Mouse (Mus musculus) midbrain, embryonic 15.5 days (tissue): Measurements from ENCODE around the gene Nfix. TPM values are rescaled to one million over a fixed set of nuclear protein-coding genes. Genes with fewer than 3 reads are reported as not detected.

Experiments used
- ATAC-seq: fragments of 200-750 bp; cut with Nextera tagmentation; replicated peaks from 2 replicates; pipeline ENCODE4 v1.8.0; 2017; ENCODE audit warnings: moderate TSS enrichment
- H3K27ac ChIP-seq: fragments of 300-500 bp; sonication (generic); 2 replicates; pipeline ENCODE4 v1.5.1; 2015; ENCODE audit warnings: mild to moderate bottlenecking, inconsistent platforms
- H3K27me3 ChIP-seq: fragments of 300-500 bp; sonication (generic); replicated peaks from 2 replicates; pipeline ENCODE4 v1.6.1; 2015; ENCODE audit warnings: inconsistent platforms
- H3K36me3 ChIP-seq: fragments of 300-500 bp; sonication (generic); replicated peaks from 2 replicates; pipeline ENCODE4 v1.6.1; 2015; ENCODE audit warnings: inconsistent platforms
- H3K4me1 ChIP-seq: fragments of 300-500 bp; sonication (generic); 2 replicates; pipeline ENCODE4 v1.6.1; 2015; ENCODE audit warnings: inconsistent platforms
- H3K4me2 ChIP-seq: fragments of 300-500 bp; sonication (generic); 2 replicates; pipeline ENCODE4 v1.6.1; 2015; ENCODE audit warnings: inconsistent platforms, mild to moderate bottlenecking, moderate library complexity
- H3K4me3 ChIP-seq: fragments of 300-500 bp; sonication (generic); 2 replicates; pipeline ENCODE4 v1.5.1; 2015; ENCODE audit warnings: mild to moderate bottlenecking, inconsistent platforms
- H3K9ac ChIP-seq: fragments of 300-500 bp; sonication (generic); 2 replicates; pipeline ENCODE4 v1.6.1; 2015; ENCODE audit warnings: mild to moderate bottlenecking, inconsistent platforms
- H3K9me3 ChIP-seq: fragments of 300-500 bp; sonication (generic); 2 replicates; pipeline ENCODE4 v1.6.1; 2016; ENCODE audit warnings: inconsistent platforms
- WGBS: fragments of 180-500 bp; shearing (Covaris S2); methylation state at CpG from one replicate; pipeline ENCODE4 v1.1.7; 2015; ENCODE audit warnings: mixed read lengths; 5-methylcytosine and 5-hydroxymethylcytosine counted together
- polyA plus RNA-seq: library from polyadenylated mRNA; unstranded; fragments of >200 nt; fragmentation: Nextera tagmentation; extraction: Ambion mirVana; gene quantifications from 2 replicates; pipeline ENCODE4 v1.2.1, GENCODE M21; 2015

Nfix gene
- polyA plus RNA-seq, 1 experiment from 2014 or later: 48.6 TPM

DNA sequence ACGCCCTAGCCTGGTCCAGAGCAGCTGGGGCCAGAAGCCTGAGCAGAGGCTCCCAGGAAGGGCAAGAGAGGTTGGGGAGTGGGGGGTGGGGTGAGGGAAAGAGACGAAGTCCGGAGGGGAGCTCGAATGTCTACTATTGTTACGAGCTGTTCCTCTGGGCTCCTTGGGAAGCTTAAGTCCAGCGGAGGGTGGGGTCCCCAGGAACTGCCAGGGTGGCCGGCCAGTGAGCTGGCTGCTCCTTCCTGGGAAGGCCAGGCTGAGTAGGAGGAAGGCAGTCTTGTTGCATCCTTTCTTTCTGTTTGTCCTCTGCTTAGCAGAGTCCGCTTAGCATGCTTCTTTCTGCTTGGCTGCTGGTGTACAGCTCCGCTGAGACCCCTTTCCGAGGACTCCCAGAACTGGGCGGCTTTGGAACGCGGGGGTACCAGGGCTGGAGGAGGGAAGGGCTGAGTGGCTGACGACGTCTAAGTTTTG, 92.0 kb downstream of the Nfix start:
- Histone ChIP-seq H3K27me3 (peaks cover 45% of the 10 kb centered on the region), H3K9me3 (no peaks in the 10 kb centered on the region), H3K9ac (no peak overlapping the region), H3K36me3 (no peaks in the 10 kb centered on the region), H3K4me2 (peak overlapping the region; percentile 23; the same call in 1 of the 2 replicates), H3K4me1 (peaks cover 72% of the 10 kb centered on the region), H3K4me3 (no peak overlapping the region), H3K27ac (peak overlapping the region; percentile 75)
- WGBS: 2% methylated on average over 15 of the region's 15 CpGs
- ATAC-seq: no peak

- Histone ChIP-seq H3K27ac (peak overlapping the region; percentile 75), H3K4me2 (peak overlapping the region; percentile 27), H3K4me3 (no peak overlapping the region), H3K9me3 (no peaks in the 10 kb centered on the region), H3K36me3 (no peaks in the 10 kb centered on the region), H3K4me1 (peaks cover 67% of the 10 kb centered on the region), H3K9ac (no peak overlapping the region), H3K27me3 (peaks cover 53% of the 10 kb centered on the region)
- 8% methylated on average over 22 of the region's 22 CpGs for WGBS
- no peak for ATAC-seq
Measured at GRCm38 (mm10) chr8:84707267-84707883, 92.8 kb downstream of the Nfix start.

GRCm38 (mm10) chr8:84706610-84707266, 93.4 kb downstream of the Nfix start:
- H3K9ac ChIP-seq: no peak overlapping the region
- H3K9me3 ChIP-seq: no peaks in the 10 kb centered on the region
- H3K4me2 ChIP-seq: peak overlapping the region; percentile 27
- 6% methylated on average over 41 of the region's 45 CpGs for WGBS
- no peak overlapping the region for H3K4me3 ChIP-seq
- peaks cover 59% of the 10 kb centered on the region for H3K27me3 ChIP-seq
- ATAC-seq: no peak
- peaks cover 61% of the 10 kb centered on the region for H3K4me1 ChIP-seq
- no peaks in the 10 kb centered on the region for H3K36me3 ChIP-seq
- peak overlapping the region; percentile 75 for H3K27ac ChIP-seq

DNA sequence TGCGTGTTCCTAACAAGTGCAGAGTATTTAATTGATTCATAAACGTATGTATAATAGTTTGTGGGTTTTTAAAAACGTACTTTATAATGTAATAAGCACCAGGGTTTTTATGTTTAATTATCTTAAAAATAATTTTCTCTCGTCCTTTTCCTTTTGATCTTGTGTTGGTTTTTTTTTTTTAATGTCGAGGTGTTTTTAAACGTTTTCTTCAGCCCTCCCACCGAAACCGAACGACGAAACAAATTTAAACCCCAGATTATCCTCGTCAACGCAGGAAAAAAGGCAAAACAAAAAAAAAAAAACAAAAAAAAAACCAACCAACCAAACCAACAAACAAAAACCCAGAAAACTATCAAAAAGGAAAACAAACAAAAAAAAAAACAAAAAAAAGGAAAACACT, 94.2 kb downstream of the Nfix start:
- H3K9ac ChIP-seq: no peak overlapping the region
- no peaks in the 10 kb centered on the region for H3K36me3 ChIP-seq
- H3K27me3 ChIP-seq: peaks cover 67% of the 10 kb centered on the region
- peak overlapping the region; percentile 75; the same call in 1 of the 2 replicates for H3K27ac ChIP-seq
- 4% methylated on average over 12 of the region's 12 CpGs for WGBS
- no peaks in the 10 kb centered on the region for H3K9me3 ChIP-seq
- peak overlapping the region; percentile 13 for H3K4me3 ChIP-seq
- H3K4me1 ChIP-seq: peaks cover 58% of the 10 kb centered on the region
- H3K4me2 ChIP-seq: peak overlapping the region; percentile 36
- no peak for ATAC-seq

DNA sequence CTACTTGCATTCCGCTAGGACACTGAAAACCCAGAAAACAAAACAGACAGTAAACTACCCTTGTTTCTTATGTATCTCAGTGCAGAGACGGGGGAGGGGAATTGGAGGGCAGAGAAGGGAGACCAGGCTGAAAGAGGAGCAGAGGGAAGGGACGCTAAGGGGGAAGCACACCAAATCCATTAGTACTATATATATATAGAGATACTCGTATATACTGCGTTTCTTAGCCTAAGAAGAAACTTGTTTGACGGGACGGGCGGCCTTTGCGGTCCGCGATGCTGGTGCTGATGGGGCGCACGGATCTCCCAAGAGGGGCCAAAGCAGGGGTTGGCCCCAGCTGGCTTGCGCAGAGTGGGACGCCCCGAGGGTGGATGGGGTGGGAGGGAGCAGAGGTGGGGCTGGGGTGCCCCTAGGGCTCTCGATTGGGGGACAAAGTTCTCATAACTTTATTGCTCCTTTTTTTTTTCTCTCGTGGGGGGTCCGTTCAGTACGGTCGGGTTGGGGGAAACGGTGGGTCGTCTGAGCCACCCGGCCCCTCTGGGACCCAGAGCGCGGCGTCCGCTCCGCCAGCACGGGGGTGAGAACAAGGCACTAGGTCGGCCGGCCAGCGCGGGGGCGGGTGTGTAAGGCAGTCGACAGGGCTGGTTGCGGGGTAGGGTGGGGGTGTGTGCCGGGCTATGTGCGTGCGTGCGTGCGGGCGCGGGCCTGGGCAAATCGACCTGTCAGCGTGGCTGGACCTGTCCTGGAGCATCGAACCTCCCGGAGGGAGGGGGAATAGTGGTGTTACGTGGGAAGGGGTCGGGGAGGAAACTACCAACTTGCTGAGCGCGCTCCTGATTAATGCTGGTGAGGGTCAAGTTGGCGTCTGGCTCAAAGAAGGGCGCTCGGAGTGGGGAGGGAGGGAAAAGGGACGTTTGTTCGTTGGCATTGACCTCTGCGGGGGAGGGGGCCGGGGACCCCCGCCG, 95.0 kb downstream of the Nfix start:
- Histone ChIP-seq H3K36me3 (no peaks in the 10 kb centered on the region), H3K4me3 (peak overlapping the region; percentile 13), H3K27me3 (peaks cover 68% of the 10 kb centered on the region), H3K9ac (no peak overlapping the region), H3K9me3 (no peaks in the 10 kb centered on the region), H3K27ac (peak overlapping the region; percentile 61), H3K4me2 (peak overlapping the region; percentile 36), H3K4me1 (peaks cover 55% of the 10 kb centered on the region)
- no peak for ATAC-seq
- under 1% methylated on average over 59 of the region's 61 CpGs for WGBS

- peaks cover 68% of the 10 kb centered on the region for H3K27me3 ChIP-seq
- 0 out of 2 replicates have a peak overlapping the region, but pooled peaks have one; percentile 9 for H3K4me3 ChIP-seq
- no peak overlapping the region for H3K9ac ChIP-seq
- ATAC-seq: no peak
- H3K4me1 ChIP-seq: peaks cover 48% of the 10 kb centered on the region
- no peaks in the 10 kb centered on the region for H3K9me3 ChIP-seq
- peak overlapping the region; percentile 36; the same call in 1 of the 2 replicates for H3K4me2 ChIP-seq
- H3K27ac ChIP-seq: no peak overlapping the region
- H3K36me3 ChIP-seq: no peaks in the 10 kb centered on the region; the same call in 1 of the 2 replicates
- WGBS: 3% methylated on average over 16 of the region's 16 CpGs
Measured at GRCm38 (mm10) chr8:84704356-84704755, 95.8 kb downstream of the Nfix start.

DNA sequence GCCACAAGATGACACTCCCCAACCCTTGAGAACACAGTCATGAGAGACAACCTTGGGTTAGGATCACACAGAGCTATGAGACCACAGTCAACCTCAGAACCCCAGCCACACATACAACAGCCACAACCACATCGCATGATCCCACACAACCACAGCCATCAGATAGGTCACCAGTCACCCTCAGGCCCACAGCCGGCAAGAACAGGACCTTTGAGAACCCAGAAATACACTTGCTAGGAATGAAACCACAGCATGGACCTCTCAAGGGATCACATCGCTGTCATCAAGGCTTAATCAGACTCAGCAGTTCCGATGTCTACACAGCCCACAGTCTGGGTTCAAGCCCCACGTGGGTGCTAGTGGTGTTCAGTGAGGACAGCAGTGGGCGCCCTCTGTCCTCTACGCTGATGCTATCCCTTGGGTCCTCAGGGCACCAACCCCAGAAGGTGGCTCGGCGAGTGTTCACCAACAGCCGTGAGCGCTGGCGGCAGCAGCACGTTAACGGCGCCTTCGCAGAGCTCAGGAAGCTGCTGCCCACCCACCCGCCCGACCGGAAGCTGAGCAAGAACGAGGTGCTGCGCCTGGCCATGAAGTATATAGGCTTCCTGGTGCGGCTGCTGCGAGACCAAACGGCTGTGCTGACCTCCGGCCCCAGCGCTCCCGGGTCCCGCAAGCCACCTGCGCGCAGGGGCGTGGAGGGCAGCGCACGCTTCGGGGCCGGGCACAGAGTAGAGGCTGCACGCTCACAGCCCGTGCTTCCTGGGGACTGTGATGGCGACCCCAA, 96.5 kb downstream of the Nfix start:
- Histone ChIP-seq H3K9me3 (no peaks in the 10 kb centered on the region), H3K4me3 (peak overlapping the region; percentile 9; the same call in 1 of the 2 replicates), H3K27ac (no peak overlapping the region), H3K9ac (no peak overlapping the region), H3K4me1 (peaks cover 41% of the 10 kb centered on the region), H3K4me2 (peak overlapping the region; percentile 30), H3K27me3 (peaks cover 63% of the 10 kb centered on the region), H3K36me3 (peaks cover 3% of the 10 kb centered on the region; the same call in 1 of the 2 replicates)
- 13% methylated on average over 38 of the region's 38 CpGs for WGBS
- ATAC-seq: no peak

GRCm38 (mm10) chr8:84702963-84703465, 97.1 kb downstream of the Nfix start:
- H3K27me3 ChIP-seq: peaks cover 60% of the 10 kb centered on the region
- no peaks in the 10 kb centered on the region for H3K9me3 ChIP-seq
- H3K4me2 ChIP-seq: no peak overlapping the region
- H3K4me3 ChIP-seq: no peak overlapping the region
- ATAC-seq: no peak
- no peak overlapping the region for H3K27ac ChIP-seq
- 85% methylated on average over 6 of the region's 6 CpGs for WGBS
- H3K36me3 ChIP-seq: peaks cover 6% of the 10 kb centered on the region; the same call in 1 of the 2 replicates
- H3K9ac ChIP-seq: no peak overlapping the region
- H3K4me1 ChIP-seq: peaks cover 37% of the 10 kb centered on the region

DNA sequence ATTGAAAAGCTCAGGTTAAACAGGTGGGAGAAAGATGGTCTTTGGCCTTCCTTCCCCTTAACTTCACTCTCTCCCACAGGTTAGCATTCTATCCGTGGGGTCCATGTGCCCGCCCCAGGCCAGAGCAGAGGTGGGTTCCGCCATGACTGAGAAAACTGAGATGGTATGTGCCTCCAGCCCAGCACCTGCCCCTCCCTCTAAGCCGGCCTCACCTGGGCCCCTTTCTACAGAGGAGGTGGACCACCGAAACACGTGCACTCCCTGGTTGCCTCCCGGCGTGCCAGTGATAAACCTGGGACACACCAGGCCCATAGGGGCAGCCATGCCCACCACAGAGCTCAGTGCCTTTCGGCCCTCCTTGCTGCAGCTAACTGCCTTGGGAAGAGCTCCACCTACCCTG, 97.6 kb downstream of the Nfix start:
- Histone ChIP-seq H3K4me3 (no peak overlapping the region), H3K4me2 (no peak overlapping the region), H3K27me3 (peaks cover 56% of the 10 kb centered on the region), H3K27ac (no peak overlapping the region), H3K4me1 (peaks cover 32% of the 10 kb centered on the region), H3K9me3 (no peaks in the 10 kb centered on the region), H3K9ac (no peak overlapping the region), H3K36me3 (peaks cover 10% of the 10 kb centered on the region; the same call in 1 of the 2 replicates)
- WGBS: 80% methylated on average over 9 of the region's 9 CpGs
- ATAC-seq: no peak

- H3K9me3 ChIP-seq: no peaks in the 10 kb centered on the region
- peaks cover 15% of the 10 kb centered on the region; the same call in 1 of the 2 replicates for H3K36me3 ChIP-seq
- H3K27me3 ChIP-seq: peaks cover 45% of the 10 kb centered on the region
- H3K9ac ChIP-seq: no peak within 1 kb of the TSS
- WGBS: 15% methylated on average over 32 of the region's 34 CpGs
- H3K27ac ChIP-seq: 0 out of 2 replicates have a peak within 1 kb of the TSS, but pooled peaks have one; percentile 13
- peaks cover 22% of the 10 kb centered on the region for H3K4me1 ChIP-seq
- peak within 1 kb of the TSS; percentile 9; the same call in 1 of the 2 replicates for H3K4me2 ChIP-seq
- ATAC-seq: no peak
- H3K4me3 ChIP-seq: no peak within 1 kb of the TSS
Measured at GRCm38 (mm10) chr8:84700941-84701911, 98.9 kb downstream of the Nfix start, which contains the start of gene Lyl1. TSS of gene Lyl1 (plus strand) at chr8:84701457.
